Mouse (Mus musculus): Measurements from ENCODE around the gene Arap2.

Gene Arap2

GRCm38 (mm10) chr5:62618286-62618685 is 147.7 kb downstream of the Arap2 start:
- no peak for DNase-seq

GRCm38 (mm10) chr5:62611990-62612389 is 154.0 kb downstream of the Arap2 start:
- DNase-seq = no peak

GRCm38 (mm10) chr5:62587348-62587747 is 178.6 kb downstream of the Arap2 start:
- DNase-seq = no peak

- DNase-seq = no peak
These were observed 183.3 kb downstream of the Arap2 start for GRCm38 (mm10) chr5:62582643-62583042.

GRCm38 (mm10) chr5:62581699-62582098 is 184.3 kb downstream of the Arap2 start:
- DNase-seq = no peak

- no peak for DNase-seq
These were observed 191.6 kb downstream of the Arap2 start for GRCm38 (mm10) chr5:62574336-62574844.

Measured in thymus, postnatal 36 days (tissue).